Mouse (Mus musculus): Measurements from ENCODE around the gene Gm4792. TPM values are rescaled to one million over a fixed set of nuclear protein-coding genes. Genes with fewer than 3 reads are reported as not detected.

Gene Gm4792
- total RNA-seq (2021), result not detected

- no peak for DNase-seq
- intact Hi-C loops (cut with DNase I), result no loop called here
Measured at GRCm38 (mm10) chr10:94298471-94298870, at the start of gene Gm4792. Gm4792 (minus strand) TSS chr10:94298703.

- DNase-seq, result no peak
- intact Hi-C loops (cut with DNase I), result no loop called here
Measured at GRCm38 (mm10) chr10:94347959-94348358, 49.5 kb upstream of the Gm4792 start.

- no peak for DNase-seq
- intact Hi-C loops (cut with DNase I), result no loop called here
Measured at GRCm38 (mm10) chr10:94347296-94347695, 48.8 kb upstream of the Gm4792 start.

- no peak for DNase-seq
- intact Hi-C loops (cut with DNase I), result no loop called here
Measured at GRCm38 (mm10) chr10:94346596-94346995, 48.1 kb upstream of the Gm4792 start.

- DNase-seq, result no peak
- intact Hi-C loops (cut with DNase I), result no loop called here
Measured at GRCm38 (mm10) chr10:94345509-94346252, 47.2 kb upstream of the Gm4792 start.

- no peak for DNase-seq
- intact Hi-C loops (cut with DNase I), result no loop called here
Measured at GRCm38 (mm10) chr10:94344631-94345417, 46.3 kb upstream of the Gm4792 start.

GRCm38 (mm10) chr10:94343581-94343980 is 45.1 kb upstream of the Gm4792 start:
- intact Hi-C loops (cut with DNase I), result no loop called here
- DNase-seq, result no peak

GRCm38 (mm10) chr10:94342256-94342655 is 43.8 kb upstream of the Gm4792 start:
- DNase-seq, result no peak
- intact Hi-C loops (cut with DNase I), result no loop called here

- intact Hi-C loops (cut with DNase I), result no loop called here
- DNase-seq, result no peak
Measured at GRCm38 (mm10) chr10:94341501-94341900, 43.0 kb upstream of the Gm4792 start.

- DNase-seq, result no peak
- intact Hi-C loops (cut with DNase I), result no loop called here
Measured at GRCm38 (mm10) chr10:94336071-94336470, 37.6 kb upstream of the Gm4792 start.

GRCm38 (mm10) chr10:94335047-94335446 is 36.5 kb upstream of the Gm4792 start:
- no peak for DNase-seq
- intact Hi-C loops (cut with DNase I), result no loop called here

- no peak for DNase-seq
- intact Hi-C loops (cut with DNase I), result no loop called here
Measured at GRCm38 (mm10) chr10:94333328-94333727, 34.8 kb upstream of the Gm4792 start.

GRCm38 (mm10) chr10:94332358-94333137 is 34.0 kb upstream of the Gm4792 start:
- DNase-seq, result no peak
- intact Hi-C loops (cut with DNase I), result no loop called here

GRCm38 (mm10) chr10:94329962-94330361 is 31.5 kb upstream of the Gm4792 start:
- DNase-seq, result no peak
- intact Hi-C loops (cut with DNase I), result no loop called here

- DNase-seq, result no peak
- intact Hi-C loops (cut with DNase I), result no loop called here
Measured at GRCm38 (mm10) chr10:94318574-94318973, 20.1 kb upstream of the Gm4792 start.

- intact Hi-C loops (cut with DNase I), result no loop called here
- no peak for DNase-seq
Measured at GRCm38 (mm10) chr10:94313146-94313545, 14.6 kb upstream of the Gm4792 start.

GRCm38 (mm10) chr10:94312007-94312715 is 13.7 kb upstream of the Gm4792 start:
- DNase-seq, result peak; percentile 21 to 23
- intact Hi-C loops (cut with DNase I), result no loop called here

GRCm38 (mm10) chr10:94311511-94312006 is 13.1 kb upstream of the Gm4792 start, which contains the start of gene Tmcc3:
Tmcc3 (plus strand) TSS chr10:94311949.
- intact Hi-C loops (cut with DNase I), result no loop called here
- DNase-seq, result no peak

GRCm38 (mm10) chr10:94310499-94311267 is 12.2 kb upstream of the Gm4792 start:
- DNase-seq, result no peak
- intact Hi-C loops (cut with DNase I), result no loop called here

GRCm38 (mm10) chr10:94305526-94305925 is 7.0 kb upstream of the Gm4792 start:
- intact Hi-C loops (cut with DNase I), result no loop called here

More at GRCm38 (mm10) chr10:94305526-94305925, 7.0 kb upstream of the Gm4792 start:
- peak; percentile 4 to 6 for DNase-seq

Data from heart, postnatal 36 days (tissue).